ENCODE assay signal across 16 mouse cellular contexts in genomic region chr2:24387361-24388283, GRCm38 (mm10). TPM values are rescaled to one million over a fixed set of nuclear protein-coding genes. Genes with fewer than 3 reads are reported as not detected.
DNase-seq lines count a peak whose midpoint lies in the region; ATAC-seq and TF ChIP-seq lines count a peak whose summit lies in the region.
"Had no signal": no experiment of that assay in that cellular context is flagged by ENCODE, and none has a peak within 500 bp of the region (broad histone marks: within the 10 kb centered on the region; RNA-seq: fewer than 3 reads in every experiment).

No protein-coding gene starts in this region.

- H3K27ac ChIP-seq in thymus, adult 2 months (ENCODE audit: control insufficient read depth, insufficient read depth, low read length): no peak overlapping the region; the same call in 1 of the 2 replicates
- H3K27ac ChIP-seq: embryonic facial prominence, embryonic 12.5 days; forebrain, embryonic 15.5 days; heart, adult 2 months; hindbrain, postnatal 0 days; limb, embryonic 12.5 days had no signal

- ATAC-seq in erythroblast, adult 5-6 weeks (replicated peaks; ENCODE audit: low FRiP score, poor library complexity, severe bottlenecking): no peak
- ATAC-seq: forebrain, embryonic 15.5 days; hindbrain, postnatal 0 days had no signal

- H3K4me1 ChIP-seq in thymus, adult 2 months (replicated peaks; ENCODE audit: control insufficient read depth, insufficient read depth, low read length): peaks cover 49% of the 10 kb centered on the region
- H3K4me1 ChIP-seq: embryonic facial prominence, embryonic 12.5 days; forebrain, embryonic 15.5 days had no signal

- TF ChIP-seq POLR2A in thymus, adult 2 months (IDR thresholded peaks at IDR 0.05; ENCODE audit: control insufficient read depth, extremely low read depth, insufficient read depth, low read length, poor library complexity): no peak

- no peaks in the 10 kb centered on the region for H3K27me3 ChIP-seq in thymus, adult 2 months (ENCODE audit: control insufficient read depth, insufficient read depth, low read length)
- H3K27me3 ChIP-seq: embryonic facial prominence, embryonic 12.5 days; forebrain, embryonic 15.5 days; limb, embryonic 12.5 days had no signal

- no peaks in the 10 kb centered on the region for H3K36me3 ChIP-seq in thymus, adult 2 months (ENCODE audit: control insufficient read depth, insufficient read depth, low read length)
- H3K36me3 ChIP-seq: embryonic facial prominence, embryonic 12.5 days; forebrain, embryonic 15.5 days; limb, embryonic 12.5 days had no signal

- DNase-seq in layer of hippocampus, adult 8-10 months (ENCODE audit: low spot score in 2 of 2): peak; percentile 18 to 23
- no peak for DNase-seq in layer of hippocampus, postnatal 10 days (ENCODE audit: low spot score in 2 of 2)
- DNase-seq in thymus, adult 2 months: no peak
- no peak for DNase-seq in thymus, postnatal 10 days (ENCODE audit: low spot score in 2 of 2)
- peak; percentile 24 for DNase-seq in layer of hippocampus, postnatal 36 days
- no peak for DNase-seq in lung, postnatal 14 days
- DNase-seq: cerebellum, postnatal 10 days; kidney, postnatal 10 days had no signal

- 33% methylated on average over 4 of the region's 4 CpGs for WGBS in thymus, adult 2 months

- peak overlapping the region; percentile 14 for H3K4me3 ChIP-seq in thymus, adult 2 months (ENCODE audit: control insufficient read depth, insufficient read depth, low read length)
- H3K4me3 ChIP-seq: embryonic facial prominence, embryonic 12.5 days; forebrain, embryonic 15.5 days; heart, adult 2 months; limb, embryonic 12.5 days; myocyte had no signal

- no peak for TF ChIP-seq CTCF in thymus, adult 2 months (IDR thresholded peaks at IDR 0.05; ENCODE audit: borderline replicate concordance, control insufficient read depth, extremely low read depth, insufficient read depth, low read length, poor library complexity)

RNA-seq across cellular contexts. Expression of gene Psd4, which starts 20.2 kb away (rescaled TPM):
- 1 to 10 TPM in 2 of 4 experiments, under 1 TPM in 2; 0.69 to 3.4 (median 1.6) TPM for total RNA-seq in layer of hippocampus, adult 8-10 months (2022)
- 1 to 10 TPM; 1.5 to 1.8 TPM for total RNA-seq in layer of hippocampus, postnatal 10 days (2021)
- polyA plus RNA-seq in thymus, adult 2 months (2012; rRNA removed): 87.7 and 95.6 TPM in 2 replicates
- 1 to 10 TPM in 1 of 2 experiments, under 1 TPM in 1; 0.55 to 2.0 TPM for total RNA-seq in layer of hippocampus, postnatal 36 days (2021)
- total RNA-seq in erythroblast, adult 5-6 weeks (2015; ENCODE audit: low replicate concordance): 5.6 and 8.4 TPM in 2 replicates
- 15.3 and 26.3 TPM in 2 replicates for total RNA-seq in erythroblast, adult 5-6 weeks (2017; ENCODE audit: low replicate concordance)
- polyA plus RNA-seq: myocyte had no signal

RNA-seq across cellular contexts. Expression of gene Il1rn, which starts 51.0 kb away (rescaled TPM):
- under 1 TPM in 1 of 4 experiments, not detected in 3; 0.58 TPM for total RNA-seq in layer of hippocampus, adult 8-10 months (2022)
- total RNA-seq in layer of hippocampus, postnatal 10 days (2021): not detected
- polyA plus RNA-seq in thymus, adult 2 months (2012; rRNA removed): 8.2 and 9.6 TPM in 2 replicates
- not detected for total RNA-seq in layer of hippocampus, postnatal 36 days (2021)
- 10.7 and 15.4 TPM in 2 replicates for total RNA-seq in erythroblast, adult 5-6 weeks (2015; ENCODE audit: low replicate concordance)
- total RNA-seq in erythroblast, adult 5-6 weeks (2017; ENCODE audit: low replicate concordance): 3.9 and 8.9 TPM in 2 replicates
- total RNA-seq: hindbrain, postnatal 0 days had no signal
- polyA plus RNA-seq: embryonic facial prominence, embryonic 12.5 days; testis, adult 2 months had no signal

Comparison
In these comparisons a context has a peak if more than half of its experiments do, and no peak if none do; other contexts are left out.
1. DNase-seq: peak in layer of hippocampus, adult 8-10 months (2 of 2) and layer of hippocampus, postnatal 36 days (2 of 2); none in layer of hippocampus, postnatal 10 days (0 of 2), thymus, adult 2 months (single experiment), thymus, postnatal 10 days (0 of 2) and lung, postnatal 14 days (single experiment).